Comparison of ENCODE assay signal across 9 mouse cellular contexts in the genomic region with DNA sequence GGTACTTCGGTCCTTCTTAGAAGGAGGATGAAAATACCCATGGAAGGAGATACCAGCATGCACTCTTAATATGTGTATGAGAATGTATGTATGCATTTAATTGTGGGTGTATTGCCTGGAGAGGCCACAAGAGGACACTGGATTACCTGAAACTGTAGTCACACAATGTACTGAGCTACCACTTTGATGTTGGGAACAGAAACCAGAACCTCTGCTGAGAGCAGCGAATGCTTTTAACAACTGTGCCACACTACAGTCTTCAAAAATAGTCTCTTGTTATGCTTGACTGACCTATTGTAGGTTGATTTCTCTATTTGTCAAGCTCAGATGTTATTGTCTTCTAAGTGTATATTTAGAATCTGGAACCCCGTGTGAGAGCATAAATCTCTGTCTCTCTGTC.
"Had no signal": no experiment of that assay in that cellular context is flagged by ENCODE, and none has a peak within 500 bp of the region (broad histone marks: within the 10 kb centered on the region; RNA-seq: fewer than 3 reads in every experiment).

No protein-coding gene starts in this region.

- H3K27me3 ChIP-seq: limb, embryonic 13.5 days; midbrain, embryonic 13.5 days; stomach, embryonic 15.5 days had no signal

- H3K9me3 ChIP-seq: limb, embryonic 13.5 days; midbrain, embryonic 13.5 days; stomach, embryonic 15.5 days had no signal

- H3K9ac ChIP-seq: limb, embryonic 13.5 days; liver, embryonic 14.5 days; midbrain, embryonic 13.5 days; stomach, embryonic 15.5 days had no signal

- H3K4me2 ChIP-seq: limb, embryonic 13.5 days; midbrain, embryonic 13.5 days; stomach, embryonic 15.5 days had no signal

- H3K4me1 ChIP-seq: limb, embryonic 13.5 days; midbrain, embryonic 13.5 days; stomach, embryonic 15.5 days had no signal

- H3K4me3 ChIP-seq: limb, embryonic 13.5 days; midbrain, embryonic 13.5 days; stomach, embryonic 15.5 days had no signal

- ATAC-seq: midbrain, embryonic 13.5 days had no signal

- H3K36me3 ChIP-seq: limb, embryonic 13.5 days; midbrain, embryonic 13.5 days; stomach, embryonic 15.5 days had no signal

- DNase-seq: left cerebral cortex, postnatal 4 days; lung, adult 18-20 months; lung, postnatal 36 days; right cerebral cortex, postnatal 14 days; thymus, postnatal 4 days had no signal

- H3K27ac ChIP-seq: limb, embryonic 13.5 days; liver, embryonic 14.5 days; midbrain, embryonic 13.5 days; stomach, embryonic 15.5 days had no signal
